Mouse (Mus musculus) liver, postnatal 0 days (tissue): ENCODE results near the gene Dyx1c1.

ENCODE experiments used
- CTCF ChIP-seq: sonication (generic); IDR thresholded peaks from 2 replicates; pipeline ENCODE4 v1.5.1; 2016; ENCODE audit warnings: antibody characterized with exemption, low read depth
- EP300 ChIP-seq: IDR thresholded peaks from 2 replicates; pipeline ENCODE4 v1.6.1; 2016; ENCODE audit warnings: antibody characterized with exemption, low read depth, mild to moderate bottlenecking

- TF ChIP-seq EP300: no peak
- TF ChIP-seq CTCF: no peak
These were observed 45.5 kb downstream of the Dyx1c1 start for GRCm38 (mm10) chr9:73004076-73004475.
